Mouse (Mus musculus) CH12.LX (cell line): ENCODE data around the gene Hspb7. TPM values are rescaled to one million over a fixed set of nuclear protein-coding genes. Genes with fewer than 3 reads are reported as not detected.

ENCODE experiments used
- DNase-seq: peaks from one replicate; pipeline ENCODE4 v3.0.0-alpha.2; 2013; ENCODE audit errors: extremely low read depth
- H3K27ac ChIP-seq: 2 replicates; pipeline ENCODE4 v1.5.1; 2012; ENCODE audit warnings: low read depth, mild to moderate bottlenecking, control low read depth, moderate library complexity; ENCODE audit not compliant: insufficient read depth
- H3K27me3 ChIP-seq: replicated peaks from 2 replicates; pipeline ENCODE3; 2012; ENCODE audit warnings: inconsistent platforms
- H3K36me3 ChIP-seq, 2 experiments: replicated peaks in 1 of 2; 2 replicates each; pipeline versions ENCODE3 to v1.6.1; 2012; ENCODE audit warnings: inconsistent platforms in 1 of 2, low read length in 1 of 2, mild to moderate bottlenecking in 1 of 2, mixed read lengths in 1 of 2, moderate library complexity in 1 of 2; ENCODE audit not compliant: control insufficient read depth in 1 of 2, insufficient read depth in 1 of 2
- H3K4me1 ChIP-seq, 2 experiments: 2 replicates each; pipeline ENCODE4 v1.6.1; 2012; ENCODE audit warnings: inconsistent platforms in 1 of 2, moderate library complexity in 1 of 2; ENCODE audit not compliant: insufficient read depth in 2 of 2, control insufficient read depth in 1 of 2
- H3K4me2 ChIP-seq: 2 replicates; pipeline ENCODE4 v1.6.1; 2012; ENCODE audit warnings: low read depth, mild to moderate bottlenecking, control low read depth; ENCODE audit not compliant: poor library complexity, insufficient read depth, severe bottlenecking
- H3K4me3 ChIP-seq, 3 experiments: fragments of 150-350 bp in 1 of 3; sonication (generic) in 1 of 3; replicated peaks in 1 of 3; 2 replicates each; pipeline versions ENCODE3 to v1.5.1; 2011 to 2012; ENCODE audit warnings: low read depth in 2 of 3, low read length in 2 of 3, mild to moderate bottlenecking in 2 of 3, moderate library complexity in 2 of 3, control low read depth in 1 of 3, improper control_type of control experiment in 1 of 3, inconsistent platforms in 1 of 3, mixed read lengths in 1 of 3; ENCODE audit not compliant: poor library complexity in 1 of 3
- H3K79me2 ChIP-seq: replicated peaks from 2 replicates; pipeline ENCODE4 v1.6.1; 2012; ENCODE audit warnings: mild to moderate bottlenecking, moderate library complexity; ENCODE audit not compliant: control insufficient read depth, poor library complexity, insufficient read depth, severe bottlenecking; ENCODE audit errors: extremely low read depth
- H3K9ac ChIP-seq: 2 replicates; pipeline ENCODE4 v1.6.1; 2012; ENCODE audit warnings: low read depth, mild to moderate bottlenecking, control low read depth, moderate library complexity; ENCODE audit not compliant: insufficient read depth
- H3K9me3 ChIP-seq: replicated peaks from 2 replicates; pipeline ENCODE3; 2012; ENCODE audit warnings: low read length, inconsistent platforms, mixed read lengths
- BHLHE40 ChIP-seq: IDR thresholded peaks from 2 replicates; pipeline ENCODE4 v1.6.1; 2011; ENCODE audit warnings: mild to moderate bottlenecking, low read depth, low read length, improper control_type of control experiment
- CHD1 ChIP-seq: IDR thresholded peaks from 2 replicates; pipeline ENCODE4 v1.6.1; 2012; ENCODE audit warnings: low read depth, low read length, improper control_type of control experiment, inconsistent platforms
- CHD2 ChIP-seq: IDR thresholded peaks from 2 replicates; pipeline ENCODE4 v1.6.1; 2011; ENCODE audit warnings: low read length, improper control_type of control experiment
- EP300 ChIP-seq: IDR thresholded peaks from 2 replicates; pipeline ENCODE4 v1.6.1; 2011; ENCODE audit warnings: low read length, improper control_type of control experiment
- ETS1 ChIP-seq: conservative IDR thresholded peaks from 2 replicates; pipeline ENCODE4 v1.6.1; 2012; ENCODE audit warnings: low read depth, mild to moderate bottlenecking, inconsistent platforms, low read length, improper control_type of control experiment, moderate library complexity
- GABPA ChIP-seq: IDR thresholded peaks from 2 replicates; pipeline ENCODE4 v1.6.1; 2012; ENCODE audit warnings: low read depth, low read length, improper control_type of control experiment, inconsistent platforms; ENCODE audit not compliant: insufficient replicate concordance
- IRF4 ChIP-seq: IDR thresholded peaks from 2 replicates; pipeline ENCODE4 v1.6.1; 2014; ENCODE audit warnings: low read depth, mild to moderate bottlenecking, inconsistent platforms, low read length, improper control_type of control experiment
- MAFK ChIP-seq: IDR thresholded peaks from 2 replicates; pipeline ENCODE4 v1.6.1; 2011; ENCODE audit warnings: low read length, improper control_type of control experiment; ENCODE audit not compliant: insufficient replicate concordance
- MAX ChIP-seq: IDR thresholded peaks from 2 replicates; pipeline ENCODE4 v1.6.1; 2011; ENCODE audit warnings: low read length, improper control_type of control experiment
- MEF2A ChIP-seq: IDR thresholded peaks from 2 replicates; pipeline ENCODE4 v1.6.1; 2014; ENCODE audit warnings: low read depth, mild to moderate bottlenecking, inconsistent platforms, low read length, improper control_type of control experiment, borderline replicate concordance
- MXI1 ChIP-seq: IDR thresholded peaks from 2 replicates; pipeline ENCODE4 v1.6.1; 2011; ENCODE audit warnings: mild to moderate bottlenecking, low read depth, low read length, improper control_type of control experiment
- MYC ChIP-seq: IDR thresholded peaks from 2 replicates; pipeline ENCODE4 v1.6.1; 2011; ENCODE audit warnings: low read depth, mild to moderate bottlenecking, improper control_type of control experiment, low read length
- SIN3A ChIP-seq: IDR thresholded peaks from 2 replicates; pipeline ENCODE4 v1.6.1; 2012; ENCODE audit warnings: low read length, improper control_type of control experiment, inconsistent platforms
- TBP ChIP-seq: conservative IDR thresholded peaks from 2 replicates; pipeline ENCODE4 v1.6.1; 2011; ENCODE audit warnings: low read depth, low read length, improper control_type of control experiment
- USF1 ChIP-seq: IDR thresholded peaks from 2 replicates; pipeline ENCODE4 v1.6.1; 2014; ENCODE audit warnings: low read depth, mild to moderate bottlenecking, inconsistent platforms, low read length, improper control_type of control experiment
- USF2 ChIP-seq: conservative IDR thresholded peaks from 2 replicates; pipeline ENCODE4 v1.6.1; 2011; ENCODE audit warnings: low read depth, low read length, improper control_type of control experiment
- ZMIZ1 ChIP-seq: IDR thresholded peaks from 2 replicates; pipeline ENCODE4 v1.6.1; 2012; ENCODE audit warnings: low read depth, mild to moderate bottlenecking, inconsistent platforms, low read length, improper control_type of control experiment
- ZNF384 ChIP-seq: IDR thresholded peaks from 2 replicates; pipeline ENCODE4 v1.6.1; 2012; ENCODE audit warnings: low read depth, low read length, improper control_type of control experiment, inconsistent platforms
- dilution Hi-C: fragments of 300-500 bp; cut with MboI; formaldehyde crosslinking; loops from 2 replicates; pipeline ENCODE4 v1.14.3; 2020; ENCODE audit warnings: low sequenced_read_pairs; ENCODE audit not compliant: extremely low pct_unique_long_range_greater_than_20kb, extremely low pct_ligation_motif_present
- in situ Hi-C: fragments of 300-500 bp; cut with MboI; formaldehyde crosslinking; loops from 3 replicates; pipeline ENCODE4 v1.14.3; 2019; ENCODE audit warnings: low sequenced_read_pairs, low pct_ligation_motif_present, low pct_unique_long_range_greater_than_20kb, mixed read lengths
- polyA plus RNA-seq: library from polyadenylated mRNA; unstranded; fragments of >175 nt; gene quantifications from 2 replicates; pipeline ENCODE4 v1.2.1, GENCODE M21; 2012; ENCODE audit warnings: low read depth; ENCODE audit not compliant: insufficient read length
- total RNA-seq, 2 experiments: library from RNA; depleted of rRNA; stranded (reverse); fragments of 300-350 nt in 1 of 2; fragments of >200 nt in 1 of 2; gene quantifications; 2 replicates each; pipeline ENCODE4 v1.2.3; 2012 to 2014

The Hspb7 gene
- total and polyA plus RNA-seq, 3 experiments, result 0.04 TPM; not detected in 2

DNA sequence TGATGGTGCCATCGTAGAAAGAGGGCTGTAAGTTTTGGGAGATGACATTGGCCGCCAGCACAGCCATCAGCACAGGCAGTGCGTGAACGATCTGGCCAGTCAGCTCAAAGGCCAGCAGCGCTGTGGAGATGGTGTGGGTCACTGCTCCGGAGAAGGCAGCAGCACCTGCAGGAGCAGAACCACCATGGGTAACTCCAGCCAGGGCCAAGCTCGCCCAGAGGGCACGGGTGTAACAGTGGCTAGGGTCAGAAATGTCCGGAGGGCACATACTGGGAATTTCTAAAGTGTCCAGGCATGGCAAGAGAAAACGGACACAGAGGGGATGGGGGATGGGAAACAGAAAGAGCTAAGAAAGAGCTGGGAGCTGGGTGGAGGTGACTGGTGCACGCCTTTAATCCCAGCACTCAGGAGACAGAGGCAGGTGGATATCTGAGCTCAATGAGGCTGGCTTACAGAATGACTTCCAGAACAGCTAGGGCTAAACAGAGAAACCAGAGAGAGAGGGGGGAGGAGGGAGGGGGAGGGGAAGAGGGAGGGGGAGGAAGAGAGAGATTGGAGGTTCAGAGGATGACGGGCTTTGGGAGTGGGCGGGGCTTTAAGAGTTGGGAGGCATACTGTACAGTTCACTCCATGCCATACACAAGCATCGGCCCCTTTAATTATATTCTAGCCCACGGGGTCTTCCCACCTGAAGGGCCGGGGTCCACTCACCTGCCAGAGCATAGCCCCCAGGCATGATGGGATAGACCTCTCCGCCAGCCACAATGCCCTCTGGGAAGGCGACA is 31.0 kb upstream of the Hspb7 start:
- no peak for DNase-seq
- peaks cover 0 to 8% of the 10 kb centered on the region in 2 experiments for H3K4me1 ChIP-seq
- no peak overlapping the region for H3K27ac ChIP-seq
- no peak overlapping the region for H3K4me2 ChIP-seq
- no peak overlapping the region for H3K4me3 ChIP-seq
- no peak overlapping the region for H3K9ac ChIP-seq
- no peaks in the 10 kb centered on the region for H3K9me3 ChIP-seq
- no peaks in the 10 kb centered on the region for H3K79me2 ChIP-seq
- H3K27me3 ChIP-seq, result peaks cover 41% of the 10 kb centered on the region
- H3K36me3 ChIP-seq, result no peaks in the 10 kb centered on the region
- TF ChIP-seq ZMIZ1 (no peak), MAX (no peak), ZNF384 (no peak), EP300 (no peak), CHD1 (no peak), BHLHE40 (no peak), MYC (no peak), ETS1 (no peak), GABPA (no peak), MAFK (no peak), IRF4 (no peak), MXI1 (no peak), MEF2A (no peak), CHD2 (no peak), USF1 (no peak), TBP (no peak), SIN3A (no peak)
- dilution Hi-C loops (no loop called here), in situ Hi-C loops (loop anchor here (10.0 kb wide), 1 partner anchor 445 kb away; no protein-coding TSS in a partner anchor)

DNA sequence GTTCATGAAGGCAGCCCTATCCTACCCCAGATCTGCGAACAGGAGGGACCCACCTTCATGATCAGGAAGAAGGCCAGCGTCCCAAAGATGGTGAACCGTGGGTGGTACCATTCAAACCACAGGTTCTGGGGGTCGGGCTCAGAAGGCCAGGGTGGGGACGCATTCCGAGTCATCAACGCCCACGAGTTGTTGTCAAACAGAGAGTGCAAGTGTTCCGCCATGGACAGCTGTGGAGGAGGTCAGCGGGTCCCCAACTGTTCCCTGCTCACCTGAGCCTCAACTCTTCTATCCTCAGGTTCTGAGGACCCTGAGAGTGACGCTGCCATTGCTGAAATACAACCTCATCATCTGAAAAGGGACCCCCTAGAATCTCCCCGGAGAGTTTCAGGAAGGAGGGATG is 29.3 kb upstream of the Hspb7 start:
- dilution Hi-C loops (no loop called here), in situ Hi-C loops (loop anchor here (10.0 kb wide), 1 partner anchor 444 kb away; no protein-coding TSS in a partner anchor)
- no peak for TF ChIP-seq USF2
- Histone ChIP-seq H3K27ac (no peak overlapping the region), H3K27me3 (peaks cover 44% of the 10 kb centered on the region), H3K9me3 (no peaks in the 10 kb centered on the region), H3K79me2 (no peaks in the 10 kb centered on the region), H3K4me2 (no peak overlapping the region), H3K4me1 (peaks cover 0 to 4% of the 10 kb centered on the region in 2 experiments), H3K4me3 (no peak overlapping the region), H3K36me3 (no peaks in the 10 kb centered on the region), H3K9ac (no peak overlapping the region)
- no peak for DNase-seq
